ENCODE assay signal across 12 mouse cellular contexts in genomic region chr19:36910424-36911045, GRCm38 (mm10). TPM values are rescaled to one million over a fixed set of nuclear protein-coding genes. Genes with fewer than 3 reads are reported as not detected.
DNase-seq lines count a peak whose midpoint lies in the region; ATAC-seq and TF ChIP-seq lines count a peak whose summit lies in the region.
"Had no signal": no experiment of that assay in that cellular context is flagged by ENCODE, and none has a peak within 500 bp of the region (broad histone marks: within the 10 kb centered on the region; RNA-seq: fewer than 3 reads in every experiment).

No protein-coding gene starts in this region.

- no peak overlapping the region for H3K27ac ChIP-seq in cortical plate, adult 2 months (ENCODE audit: insufficient read depth, low read length)
- H3K27ac ChIP-seq in forebrain, embryonic 16.5 days (ENCODE audit: low read length): no peak overlapping the region
- no peak overlapping the region for H3K27ac ChIP-seq in midbrain, postnatal 0 days (ENCODE audit: low read depth, low read length)
- H3K27ac ChIP-seq: heart, embryonic 15.5 days; limb, embryonic 10.5 days; stomach, embryonic 15.5 days had no signal

- ATAC-seq in forebrain, embryonic 16.5 days: peak; percentile 72
- ATAC-seq in midbrain, postnatal 0 days (ENCODE audit: low FRiP score): peak; percentile 87

- 17% methylated on average over 12 of the region's 12 CpGs for WGBS in forebrain, embryonic 16.5 days
- 9% methylated on average over 12 of the region's 12 CpGs for WGBS in midbrain, postnatal 0 days

- H3K4me1 ChIP-seq in cortical plate, adult 2 months (ENCODE audit: control insufficient read depth, insufficient read depth, low read length): peaks cover 2% of the 10 kb centered on the region; the same call in 1 of the 2 replicates
- H3K4me1 ChIP-seq in forebrain, embryonic 16.5 days (replicated peaks; ENCODE audit: control insufficient read depth, insufficient read depth, low read length): 0 out of 2 replicates have a peak, but pooled peaks cover 3% of the 10 kb centered on the region
- H3K4me1 ChIP-seq in midbrain, postnatal 0 days (ENCODE audit: insufficient read depth, low read length): no peaks in the 10 kb centered on the region
- H3K4me1 ChIP-seq: limb, embryonic 10.5 days; stomach, embryonic 15.5 days had no signal

- no peak overlapping the region for H3K4me2 ChIP-seq in forebrain, embryonic 16.5 days (ENCODE audit: low read length)
- no peak overlapping the region for H3K4me2 ChIP-seq in midbrain, postnatal 0 days (ENCODE audit: low read depth, low read length, poor library complexity, severe bottlenecking)
- H3K4me2 ChIP-seq: heart, embryonic 15.5 days; stomach, embryonic 15.5 days had no signal

- H3K9ac ChIP-seq in forebrain, embryonic 16.5 days (replicated peaks; ENCODE audit: low read depth, low read length): no peak overlapping the region; the same call in 1 of the 2 replicates
- no peak overlapping the region for H3K9ac ChIP-seq in midbrain, postnatal 0 days (replicated peaks; ENCODE audit: low read length, poor library complexity, severe bottlenecking)
- H3K9ac ChIP-seq: heart, embryonic 15.5 days; stomach, embryonic 15.5 days had no signal

- peak; percentile 42 to 44 for DNase-seq in layer of hippocampus, postnatal 14 days (ENCODE audit: low spot score in 2 of 2)
- peak; percentile 82 for DNase-seq in midbrain, postnatal 0 days (ENCODE audit: low spot score)
- no peak for DNase-seq in kidney, postnatal 10 days
- no peak for DNase-seq in heart, adult 9 months (ENCODE audit: low spot score in 2 of 2)
- no peak for DNase-seq in yolk sac, embryonic 10.5 days (ENCODE audit: low spot score)
- no peak for DNase-seq in T-cell, adult 2 months (ENCODE audit: low spot score)
- DNase-seq: adrenal gland, adult 2 months had no signal

- H3K9me3 ChIP-seq in forebrain, embryonic 16.5 days (ENCODE audit: control insufficient read depth, low read length): no peaks in the 10 kb centered on the region
- no peaks in the 10 kb centered on the region for H3K9me3 ChIP-seq in midbrain, postnatal 0 days (ENCODE audit: low read length)
- H3K9me3 ChIP-seq: heart, embryonic 15.5 days; limb, embryonic 10.5 days; stomach, embryonic 15.5 days had no signal

- peak; percentile 50; the same call in 1 of the 2 replicates for TF ChIP-seq POLR2A in cortical plate, adult 2 months (IDR thresholded peaks at IDR 0.05; ENCODE audit: extremely low read depth, insufficient read depth, low read length)

- no peak overlapping the region for H3K4me3 ChIP-seq in cortical plate, adult 2 months (ENCODE audit: insufficient read depth, low read length)
- H3K4me3 ChIP-seq in forebrain, embryonic 16.5 days (replicated peaks; ENCODE audit: low read length): no peak overlapping the region
- H3K4me3 ChIP-seq in midbrain, postnatal 0 days (ENCODE audit: low read depth, low read length): no peak overlapping the region
- H3K4me3 ChIP-seq: heart, embryonic 15.5 days; limb, embryonic 10.5 days; stomach, embryonic 15.5 days had no signal

- no peak for TF ChIP-seq CTCF in cortical plate, adult 2 months (IDR thresholded peaks at IDR 0.05; ENCODE audit: extremely low read depth, insufficient read depth, low read length)
- TF ChIP-seq CTCF in midbrain, postnatal 0 days (IDR thresholded peaks at IDR 0.05): no peak

- H3K36me3 ChIP-seq in forebrain, embryonic 16.5 days (ENCODE audit: control insufficient read depth, insufficient read depth): no peaks in the 10 kb centered on the region
- H3K36me3 ChIP-seq in midbrain, postnatal 0 days (ENCODE audit: insufficient read depth, low read length): no peaks in the 10 kb centered on the region
- H3K36me3 ChIP-seq: heart, embryonic 15.5 days; limb, embryonic 10.5 days; stomach, embryonic 15.5 days had no signal

- no peaks in the 10 kb centered on the region for H3K27me3 ChIP-seq in forebrain, embryonic 16.5 days (replicated peaks; ENCODE audit: control insufficient read depth, insufficient read depth, low read length)
- H3K27me3 ChIP-seq in midbrain, postnatal 0 days (ENCODE audit: insufficient read depth, low read length): no peaks in the 10 kb centered on the region
- H3K27me3 ChIP-seq: heart, embryonic 15.5 days; stomach, embryonic 15.5 days had no signal

RNA-seq across cellular contexts. Expression of gene Fgfbp3, which starts 8.9 kb away (rescaled TPM):
- 9.2 and 10.6 TPM in 2 replicates for polyA plus RNA-seq in cortical plate, adult 2 months (2012; rRNA removed)
- 26.3 and 29.3 TPM in 2 replicates for polyA plus RNA-seq in forebrain, embryonic 16.5 days (2015; fragmentation: Nextera tagmentation; extraction: Ambion mirVana)
- 1 to 10 TPM; 6.3 to 8.2 TPM for total RNA-seq in layer of hippocampus, postnatal 14 days (2021)
- total RNA-seq in midbrain, postnatal 0 days (2014; rRNA removed): 30.4 and 36.0 TPM in 2 replicates
- 28.7 and 30.5 TPM in 2 replicates for polyA plus RNA-seq in midbrain, postnatal 0 days (2015; fragmentation: Nextera tagmentation; extraction: Ambion mirVana)

RNA-seq across cellular contexts. Expression of gene Btaf1, which starts 15.3 kb away (rescaled TPM):
- polyA plus RNA-seq in cortical plate, adult 2 months (2012; rRNA removed): 12.8 and 13.0 TPM in 2 replicates
- polyA plus RNA-seq in forebrain, embryonic 16.5 days (2015; fragmentation: Nextera tagmentation; extraction: Ambion mirVana): 12.3 TPM in 2 replicates
- total RNA-seq in layer of hippocampus, postnatal 14 days (2021): 10 to 100 TPM; 19.4 to 20.4 TPM
- 16.4 and 24.4 TPM in 2 replicates for total RNA-seq in midbrain, postnatal 0 days (2014; rRNA removed)
- 2.9 and 3.5 TPM in 2 replicates for polyA plus RNA-seq in midbrain, postnatal 0 days (2015; fragmentation: Nextera tagmentation; extraction: Ambion mirVana)

Comparison
In these comparisons a context has a peak if more than half of its experiments do, and no peak if none do; other contexts are left out.
1. DNase-seq: peak in layer of hippocampus, postnatal 14 days (2 of 2) and midbrain, postnatal 0 days (single experiment); none in kidney, postnatal 10 days (single experiment), heart, adult 9 months (0 of 2), yolk sac, embryonic 10.5 days (single experiment) and T-cell, adult 2 months (single experiment).